Mouse (Mus musculus): ENCODE data around the gene Strip2. TPM values are rescaled to one million over a fixed set of nuclear protein-coding genes. Genes with fewer than 3 reads are reported as not detected.

Gene Strip2
- total and polyA plus RNA-seq, 3 experiments = 0.02 to 0.76 (median 0.30) TPM

DNA sequence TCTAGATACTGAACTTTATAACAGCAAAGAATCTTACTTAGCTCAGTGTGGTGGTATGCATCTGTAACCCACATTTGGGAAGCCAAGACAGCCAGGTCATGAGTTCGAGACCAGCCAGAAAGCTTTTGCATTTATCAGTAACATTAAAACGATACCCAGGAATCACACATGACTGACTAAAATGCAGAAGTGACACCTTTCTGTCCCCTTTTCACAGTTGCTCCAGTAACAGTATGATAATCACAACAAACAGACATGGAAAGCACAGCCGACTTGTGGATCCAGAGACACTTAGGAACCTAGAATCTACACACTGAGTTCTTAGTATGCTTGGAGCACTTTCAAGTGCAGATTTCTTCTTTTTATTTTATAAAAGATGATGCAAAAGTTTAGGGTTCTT is 36.0 kb upstream of the Strip2 start:
- H3K36me3 ChIP-seq (replicated peaks) = peaks cover 57% of the 10 kb centered on the region
- TF ChIP-seq GATA2 (IDR thresholded peaks at IDR 0.05; ENCODE audit: borderline replicate concordance, low read depth, low read length) (no peak), POLR2AphosphoS5 (IDR thresholded peaks at IDR 0.05; ENCODE audit: insufficient replicate concordance, low read depth, low read length) (no peak), CTCF (IDR thresholded peaks at IDR 0.05; ENCODE audit: low read depth, low read length) (no peak), TAL1 (conservative IDR thresholded peaks at IDR 0.05; ENCODE audit: low read depth, low read length) (no peak)
- ATAC-seq (ENCODE audit: extremely low read depth, insufficient number of reproducible peaks, low FRiP score, poor library complexity, severe bottlenecking) (no peak), DNase-seq (ENCODE audit: low spot score) (no peak)
- no peaks in the 10 kb centered on the region for H3K27me3 ChIP-seq (ENCODE audit: insufficient read depth, low read length)
- no peak overlapping the region for H3K4me3 ChIP-seq (ENCODE audit: low read depth, low read length)
- H3K9me3 ChIP-seq (replicated peaks) = no peaks in the 10 kb centered on the region
- H3K4me1 ChIP-seq (ENCODE audit: insufficient read depth, low read depth, low read length) = no peaks in the 10 kb centered on the region

DNA sequence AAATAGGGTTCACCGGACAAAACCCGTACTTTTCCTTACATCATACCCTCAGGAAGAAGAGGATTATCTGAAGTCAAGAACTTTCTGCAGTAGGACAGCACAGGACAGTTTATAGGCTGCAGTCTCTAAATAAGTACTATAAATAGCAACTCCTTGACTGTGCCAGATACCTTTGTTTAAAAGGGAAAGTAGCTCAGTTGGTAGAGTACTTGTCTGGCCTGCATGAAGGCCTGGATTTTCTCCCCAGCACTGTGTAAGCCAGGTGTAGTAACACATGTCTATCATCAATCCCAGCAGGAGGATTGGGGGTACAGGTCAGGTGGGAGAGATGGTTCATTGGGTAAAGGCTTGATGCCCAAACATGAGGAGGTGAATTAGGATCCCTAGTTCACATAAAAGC is 34.9 kb upstream of the Strip2 start:
- no peak for DNase-seq (ENCODE audit: low spot score)
- Histone ChIP-seq H3K4me3 (ENCODE audit: low read depth, low read length) (no peak overlapping the region), H3K27me3 (ENCODE audit: insufficient read depth, low read length) (no peaks in the 10 kb centered on the region), H3K9me3 (replicated peaks) (no peaks in the 10 kb centered on the region), H3K36me3 (replicated peaks) (peaks cover 58% of the 10 kb centered on the region), H3K4me1 (ENCODE audit: insufficient read depth, low read depth, low read length) (no peaks in the 10 kb centered on the region)
- no peak for ATAC-seq (ENCODE audit: extremely low read depth, insufficient number of reproducible peaks, low FRiP score, poor library complexity, severe bottlenecking)
- TF ChIP-seq GATA2 (IDR thresholded peaks at IDR 0.05; ENCODE audit: borderline replicate concordance, low read depth, low read length) = no peak
- no peak for TF ChIP-seq CTCF (IDR thresholded peaks at IDR 0.05; ENCODE audit: low read depth, low read length)
- TF ChIP-seq GATA1 (IDR thresholded peaks at IDR 0.05; ENCODE audit: borderline replicate concordance, low read length) = no peak
- no peak for TF ChIP-seq TAL1 (conservative IDR thresholded peaks at IDR 0.05; ENCODE audit: low read depth, low read length)
- no peak for TF ChIP-seq POLR2AphosphoS5 (IDR thresholded peaks at IDR 0.05; ENCODE audit: insufficient replicate concordance, low read depth, low read length)

DNA sequence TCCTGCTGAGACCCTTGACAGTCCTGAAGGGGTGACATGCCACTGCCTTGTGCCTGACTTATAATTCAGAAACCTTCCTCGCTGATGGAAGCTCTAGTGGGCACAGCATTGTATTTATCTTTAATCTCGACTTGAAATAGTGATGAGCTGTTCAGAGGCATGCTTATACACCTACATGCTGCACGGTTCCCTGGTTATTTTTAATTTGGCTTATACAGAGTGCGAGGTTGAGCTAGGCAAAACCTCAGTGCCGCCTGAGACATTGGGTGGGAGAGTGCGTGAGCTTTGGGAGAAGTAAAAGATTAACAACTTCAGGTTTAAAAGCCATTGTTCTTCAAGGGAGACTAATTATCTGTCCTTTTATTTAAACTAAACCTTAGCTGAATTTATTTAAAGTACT is 33.9 kb upstream of the Strip2 start:
- ATAC-seq (ENCODE audit: extremely low read depth, insufficient number of reproducible peaks, low FRiP score, poor library complexity, severe bottlenecking) (no peak), DNase-seq (ENCODE audit: low spot score) (no peak)
- H3K27me3 ChIP-seq (ENCODE audit: insufficient read depth, low read length) = no peaks in the 10 kb centered on the region
- H3K9me3 ChIP-seq (replicated peaks) = no peaks in the 10 kb centered on the region
- H3K36me3 ChIP-seq (replicated peaks) = peaks cover 58% of the 10 kb centered on the region
- H3K4me3 ChIP-seq (ENCODE audit: low read depth, low read length) = no peak overlapping the region
- no peak for TF ChIP-seq GATA1 (IDR thresholded peaks at IDR 0.05; ENCODE audit: borderline replicate concordance, low read length)
- TF ChIP-seq GATA2 (IDR thresholded peaks at IDR 0.05; ENCODE audit: borderline replicate concordance, low read depth, low read length) = no peak
- TF ChIP-seq TAL1 (conservative IDR thresholded peaks at IDR 0.05; ENCODE audit: low read depth, low read length) = no peak
- TF ChIP-seq CTCF (IDR thresholded peaks at IDR 0.05; ENCODE audit: low read depth, low read length) = no peak
- TF ChIP-seq POLR2AphosphoS5 (IDR thresholded peaks at IDR 0.05; ENCODE audit: insufficient replicate concordance, low read depth, low read length) = no peak
- no peaks in the 10 kb centered on the region for H3K4me1 ChIP-seq (ENCODE audit: insufficient read depth, low read depth, low read length)

GRCm38 (mm10) chr6:29891151-29891550 is 25.7 kb upstream of the Strip2 start:
- Histone ChIP-seq H3K36me3 (replicated peaks) (peaks cover 46% of the 10 kb centered on the region), H3K4me3 (ENCODE audit: low read depth, low read length) (no peak overlapping the region), H3K9me3 (replicated peaks) (no peaks in the 10 kb centered on the region), H3K27me3 (ENCODE audit: insufficient read depth, low read length) (no peaks in the 10 kb centered on the region), H3K4me1 (ENCODE audit: insufficient read depth, low read depth, low read length) (0 out of 2 replicates have a peak, but pooled peaks cover 3% of the 10 kb centered on the region)
- DNase-seq (ENCODE audit: low spot score) (no peak), ATAC-seq (ENCODE audit: extremely low read depth, insufficient number of reproducible peaks, low FRiP score, poor library complexity, severe bottlenecking) (no peak)
- TF ChIP-seq POLR2AphosphoS5 (IDR thresholded peaks at IDR 0.05; ENCODE audit: insufficient replicate concordance, low read depth, low read length) (no peak), CTCF (IDR thresholded peaks at IDR 0.05; ENCODE audit: low read depth, low read length) (no peak), GATA1 (IDR thresholded peaks at IDR 0.05; ENCODE audit: borderline replicate concordance, low read length) (no peak), GATA2 (IDR thresholded peaks at IDR 0.05; ENCODE audit: borderline replicate concordance, low read depth, low read length) (no peak), TAL1 (conservative IDR thresholded peaks at IDR 0.05; ENCODE audit: low read depth, low read length) (no peak)

DNA sequence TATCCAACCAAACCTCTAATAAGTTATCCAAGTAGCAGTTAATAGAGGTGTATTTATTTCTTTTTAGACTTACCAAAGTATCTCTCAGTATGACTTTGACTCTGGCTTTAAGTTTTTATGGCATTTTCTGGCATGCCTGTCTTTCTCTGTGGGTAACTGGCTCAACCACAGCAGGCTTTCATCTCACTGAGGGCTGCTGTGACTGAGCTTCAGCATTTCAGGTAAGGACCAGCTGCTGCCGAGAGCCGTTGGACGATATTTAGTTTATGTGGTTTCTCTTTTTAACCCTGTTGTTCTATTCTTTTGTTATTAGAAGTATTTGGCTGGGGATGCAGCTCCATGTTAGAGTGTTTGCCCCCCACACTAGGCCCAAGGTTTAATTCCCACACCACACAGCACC is 19.8 kb upstream of the Strip2 start:
- Histone ChIP-seq H3K4me3 (ENCODE audit: low read depth, low read length) (no peak overlapping the region), H3K4me1 (ENCODE audit: insufficient read depth, low read depth, low read length) (peaks cover 3% of the 10 kb centered on the region; the same call in 1 of the 2 replicates), H3K36me3 (replicated peaks) (peaks cover 40% of the 10 kb centered on the region), H3K9me3 (replicated peaks) (no peaks in the 10 kb centered on the region), H3K27me3 (ENCODE audit: insufficient read depth, low read length) (no peaks in the 10 kb centered on the region)
- TF ChIP-seq POLR2AphosphoS5 (IDR thresholded peaks at IDR 0.05; ENCODE audit: insufficient replicate concordance, low read depth, low read length) (no peak), TAL1 (conservative IDR thresholded peaks at IDR 0.05; ENCODE audit: low read depth, low read length) (no peak), GATA2 (IDR thresholded peaks at IDR 0.05; ENCODE audit: borderline replicate concordance, low read depth, low read length) (no peak), GATA1 (IDR thresholded peaks at IDR 0.05; ENCODE audit: borderline replicate concordance, low read length) (no peak), CTCF (IDR thresholded peaks at IDR 0.05; ENCODE audit: low read depth, low read length) (no peak)
- no peak for ATAC-seq (ENCODE audit: extremely low read depth, insufficient number of reproducible peaks, low FRiP score, poor library complexity, severe bottlenecking)
- no peak for DNase-seq (ENCODE audit: low spot score)

GRCm38 (mm10) chr6:29901450-29901849 is 15.4 kb upstream of the Strip2 start:
- H3K4me1 ChIP-seq (ENCODE audit: insufficient read depth, low read depth, low read length) = peaks cover 3% of the 10 kb centered on the region; the same call in 1 of the 2 replicates
- H3K9me3 ChIP-seq (replicated peaks) = no peaks in the 10 kb centered on the region
- DNase-seq (ENCODE audit: low spot score) (no peak), ATAC-seq (ENCODE audit: extremely low read depth, insufficient number of reproducible peaks, low FRiP score, poor library complexity, severe bottlenecking) (no peak)
- peaks cover 56% of the 10 kb centered on the region for H3K36me3 ChIP-seq (replicated peaks)
- H3K27me3 ChIP-seq (ENCODE audit: insufficient read depth, low read length) = no peaks in the 10 kb centered on the region
- H3K4me3 ChIP-seq (ENCODE audit: low read depth, low read length) = no peak overlapping the region
- no peak for TF ChIP-seq GATA1 (IDR thresholded peaks at IDR 0.05; ENCODE audit: borderline replicate concordance, low read length)

GRCm38 (mm10) chr6:29902256-29902655 is 14.6 kb upstream of the Strip2 start:
- Histone ChIP-seq H3K4me1 (ENCODE audit: insufficient read depth, low read depth, low read length) (peaks cover 3% of the 10 kb centered on the region; the same call in 1 of the 2 replicates), H3K4me3 (ENCODE audit: low read depth, low read length) (no peak overlapping the region), H3K36me3 (replicated peaks) (peaks cover 53% of the 10 kb centered on the region), H3K9me3 (replicated peaks) (no peaks in the 10 kb centered on the region), H3K27me3 (ENCODE audit: insufficient read depth, low read length) (no peaks in the 10 kb centered on the region)
- DNase-seq (ENCODE audit: low spot score) (no peak), ATAC-seq (ENCODE audit: extremely low read depth, insufficient number of reproducible peaks, low FRiP score, poor library complexity, severe bottlenecking) (no peak)
- TF ChIP-seq GATA1 (IDR thresholded peaks at IDR 0.05; ENCODE audit: borderline replicate concordance, low read length) (no peak), TAL1 (conservative IDR thresholded peaks at IDR 0.05; ENCODE audit: low read depth, low read length) (no peak), POLR2AphosphoS5 (IDR thresholded peaks at IDR 0.05; ENCODE audit: insufficient replicate concordance, low read depth, low read length) (no peak), GATA2 (IDR thresholded peaks at IDR 0.05; ENCODE audit: borderline replicate concordance, low read depth, low read length) (no peak), CTCF (IDR thresholded peaks at IDR 0.05; ENCODE audit: low read depth, low read length) (no peak)

All from G1E (cell line).